Mouse (Mus musculus) CH12.LX (cell line): Measurements from ENCODE around the gene Atp2a3. TPM values are rescaled to one million over a fixed set of nuclear protein-coding genes. Genes with fewer than 3 reads are reported as not detected.

Experiments used
- DNase-seq: peaks from one replicate; pipeline ENCODE4 v3.0.0-alpha.2; 2013; ENCODE audit errors: extremely low read depth
- H3K27ac ChIP-seq: 2 replicates; pipeline ENCODE4 v1.5.1; 2012; ENCODE audit warnings: low read depth, mild to moderate bottlenecking, control low read depth, moderate library complexity; ENCODE audit not compliant: insufficient read depth
- H3K27me3 ChIP-seq: replicated peaks from 2 replicates; pipeline ENCODE3; 2012; ENCODE audit warnings: inconsistent platforms
- H3K36me3 ChIP-seq, 2 experiments: replicated peaks in 1 of 2; 2 replicates each; pipeline versions ENCODE3 to v1.6.1; 2012; ENCODE audit warnings: inconsistent platforms in 1 of 2, low read length in 1 of 2, mild to moderate bottlenecking in 1 of 2, mixed read lengths in 1 of 2, moderate library complexity in 1 of 2; ENCODE audit not compliant: control insufficient read depth in 1 of 2, insufficient read depth in 1 of 2
- H3K4me1 ChIP-seq, 2 experiments: 2 replicates each; pipeline ENCODE4 v1.6.1; 2012; ENCODE audit warnings: inconsistent platforms in 1 of 2, moderate library complexity in 1 of 2; ENCODE audit not compliant: insufficient read depth in 2 of 2, control insufficient read depth in 1 of 2
- H3K4me2 ChIP-seq: 2 replicates; pipeline ENCODE4 v1.6.1; 2012; ENCODE audit warnings: low read depth, mild to moderate bottlenecking, control low read depth; ENCODE audit not compliant: poor library complexity, insufficient read depth, severe bottlenecking
- H3K4me3 ChIP-seq, 3 experiments: fragments of 150-350 bp in 1 of 3; sonication (generic) in 1 of 3; replicated peaks in 1 of 3; 2 replicates each; pipeline versions ENCODE3 to v1.5.1; 2011 to 2012; ENCODE audit warnings: low read depth in 2 of 3, low read length in 2 of 3, mild to moderate bottlenecking in 2 of 3, moderate library complexity in 2 of 3, control low read depth in 1 of 3, improper control_type of control experiment in 1 of 3, inconsistent platforms in 1 of 3, mixed read lengths in 1 of 3; ENCODE audit not compliant: poor library complexity in 1 of 3
- H3K79me2 ChIP-seq: replicated peaks from 2 replicates; pipeline ENCODE4 v1.6.1; 2012; ENCODE audit warnings: mild to moderate bottlenecking, moderate library complexity; ENCODE audit not compliant: control insufficient read depth, poor library complexity, insufficient read depth, severe bottlenecking; ENCODE audit errors: extremely low read depth
- H3K9ac ChIP-seq: 2 replicates; pipeline ENCODE4 v1.6.1; 2012; ENCODE audit warnings: low read depth, mild to moderate bottlenecking, control low read depth, moderate library complexity; ENCODE audit not compliant: insufficient read depth
- H3K9me3 ChIP-seq: replicated peaks from 2 replicates; pipeline ENCODE3; 2012; ENCODE audit warnings: low read length, inconsistent platforms, mixed read lengths
- BHLHE40 ChIP-seq: IDR thresholded peaks from 2 replicates; pipeline ENCODE4 v1.6.1; 2011; ENCODE audit warnings: mild to moderate bottlenecking, low read depth, low read length, improper control_type of control experiment
- CHD1 ChIP-seq: IDR thresholded peaks from 2 replicates; pipeline ENCODE4 v1.6.1; 2012; ENCODE audit warnings: low read depth, low read length, improper control_type of control experiment, inconsistent platforms
- CHD2 ChIP-seq: IDR thresholded peaks from 2 replicates; pipeline ENCODE4 v1.6.1; 2011; ENCODE audit warnings: low read length, improper control_type of control experiment
- CTCF ChIP-seq, 2 experiments: IDR thresholded peaks in 1 of 2; conservative IDR thresholded peaks in 1 of 2; 2 replicates each; pipeline ENCODE4 v1.5.1; 2011 to 2012; ENCODE audit warnings: low read depth in 2 of 2, low read length in 2 of 2, improper control_type of control experiment in 1 of 2, inconsistent platforms in 1 of 2, mild to moderate bottlenecking in 1 of 2, moderate library complexity in 1 of 2
- E2F4 ChIP-seq: IDR thresholded peaks from 2 replicates; pipeline ENCODE4 v1.6.1; 2011; ENCODE audit warnings: low read depth, low read length, improper control_type of control experiment; ENCODE audit not compliant: insufficient replicate concordance
- ELF1 ChIP-seq: IDR thresholded peaks from 2 replicates; pipeline ENCODE4 v1.6.1; 2014; ENCODE audit warnings: low read depth, mild to moderate bottlenecking, inconsistent platforms, low read length, improper control_type of control experiment
- EP300 ChIP-seq: IDR thresholded peaks from 2 replicates; pipeline ENCODE4 v1.6.1; 2011; ENCODE audit warnings: low read length, improper control_type of control experiment
- ETS1 ChIP-seq: conservative IDR thresholded peaks from 2 replicates; pipeline ENCODE4 v1.6.1; 2012; ENCODE audit warnings: low read depth, mild to moderate bottlenecking, inconsistent platforms, low read length, improper control_type of control experiment, moderate library complexity
- GABPA ChIP-seq: IDR thresholded peaks from 2 replicates; pipeline ENCODE4 v1.6.1; 2012; ENCODE audit warnings: low read depth, low read length, improper control_type of control experiment, inconsistent platforms; ENCODE audit not compliant: insufficient replicate concordance
- IRF4 ChIP-seq: IDR thresholded peaks from 2 replicates; pipeline ENCODE4 v1.6.1; 2014; ENCODE audit warnings: low read depth, mild to moderate bottlenecking, inconsistent platforms, low read length, improper control_type of control experiment
- JUN ChIP-seq: IDR thresholded peaks from 2 replicates; pipeline ENCODE4 v1.6.1; 2011; ENCODE audit warnings: low read depth, mild to moderate bottlenecking, low read length, improper control_type of control experiment, moderate library complexity; ENCODE audit not compliant: insufficient read depth
- JUND ChIP-seq: conservative IDR thresholded peaks from 2 replicates; pipeline ENCODE4 v1.6.1; 2011; ENCODE audit warnings: low read depth, low read length, improper control_type of control experiment
- KAT2A ChIP-seq: IDR thresholded peaks from 2 replicates; pipeline ENCODE4 v1.6.1; 2012; ENCODE audit warnings: low read length, improper control_type of control experiment, inconsistent platforms; ENCODE audit not compliant: insufficient replicate concordance
- MAFK ChIP-seq: IDR thresholded peaks from 2 replicates; pipeline ENCODE4 v1.6.1; 2011; ENCODE audit warnings: low read length, improper control_type of control experiment; ENCODE audit not compliant: insufficient replicate concordance
- MAZ ChIP-seq: IDR thresholded peaks from 2 replicates; pipeline ENCODE4 v1.6.1; 2012; ENCODE audit warnings: low read depth, mild to moderate bottlenecking, inconsistent platforms, low read length, improper control_type of control experiment, moderate library complexity
- MEF2A ChIP-seq: IDR thresholded peaks from 2 replicates; pipeline ENCODE4 v1.6.1; 2014; ENCODE audit warnings: low read depth, mild to moderate bottlenecking, inconsistent platforms, low read length, improper control_type of control experiment, borderline replicate concordance
- MXI1 ChIP-seq: IDR thresholded peaks from 2 replicates; pipeline ENCODE4 v1.6.1; 2011; ENCODE audit warnings: mild to moderate bottlenecking, low read depth, low read length, improper control_type of control experiment
- MYC ChIP-seq: IDR thresholded peaks from 2 replicates; pipeline ENCODE4 v1.6.1; 2011; ENCODE audit warnings: low read depth, mild to moderate bottlenecking, improper control_type of control experiment, low read length
- NELFE ChIP-seq: IDR thresholded peaks from 2 replicates; pipeline ENCODE4 v1.6.1; 2011; ENCODE audit warnings: low read depth, low read length, improper control_type of control experiment
- NRF1 ChIP-seq: IDR thresholded peaks from 2 replicates; pipeline ENCODE4 v1.6.1; 2014; ENCODE audit warnings: low read depth, mild to moderate bottlenecking, inconsistent platforms, low read length, improper control_type of control experiment, moderate library complexity
- PAX5 ChIP-seq: IDR thresholded peaks from 2 replicates; pipeline ENCODE4 v1.6.1; 2012; ENCODE audit warnings: low read length, inconsistent platforms, mixed read lengths
- POLR2A ChIP-seq: IDR thresholded peaks from 2 replicates; pipeline ENCODE4 v1.6.1; 2011; ENCODE audit warnings: low read depth, mild to moderate bottlenecking, improper control_type of control experiment, low read length
- RAD21 ChIP-seq: IDR thresholded peaks from 2 replicates; pipeline ENCODE4 v1.6.1; 2011; ENCODE audit warnings: low read depth, mild to moderate bottlenecking, low read length, improper control_type of control experiment, moderate library complexity
- SIN3A ChIP-seq: IDR thresholded peaks from 2 replicates; pipeline ENCODE4 v1.6.1; 2012; ENCODE audit warnings: low read length, improper control_type of control experiment, inconsistent platforms
- SMC3 ChIP-seq: IDR thresholded peaks from 2 replicates; pipeline ENCODE4 v1.6.1; 2011; ENCODE audit warnings: low read depth, low read length, improper control_type of control experiment
- TBP ChIP-seq: conservative IDR thresholded peaks from 2 replicates; pipeline ENCODE4 v1.6.1; 2011; ENCODE audit warnings: low read depth, low read length, improper control_type of control experiment
- TCF12 ChIP-seq: IDR thresholded peaks from 2 replicates; pipeline ENCODE4 v1.6.1; 2014; ENCODE audit warnings: low read depth, mild to moderate bottlenecking, inconsistent platforms, low read length, improper control_type of control experiment
- UBTF ChIP-seq: IDR thresholded peaks from 2 replicates; pipeline ENCODE4 v1.6.1; 2012; ENCODE audit warnings: low read depth, mild to moderate bottlenecking, inconsistent platforms, low read length, improper control_type of control experiment, moderate library complexity
- USF1 ChIP-seq: IDR thresholded peaks from 2 replicates; pipeline ENCODE4 v1.6.1; 2014; ENCODE audit warnings: low read depth, mild to moderate bottlenecking, inconsistent platforms, low read length, improper control_type of control experiment
- USF2 ChIP-seq: conservative IDR thresholded peaks from 2 replicates; pipeline ENCODE4 v1.6.1; 2011; ENCODE audit warnings: low read depth, low read length, improper control_type of control experiment
- ZMIZ1 ChIP-seq: IDR thresholded peaks from 2 replicates; pipeline ENCODE4 v1.6.1; 2012; ENCODE audit warnings: low read depth, mild to moderate bottlenecking, inconsistent platforms, low read length, improper control_type of control experiment
- ZNF384 ChIP-seq: IDR thresholded peaks from 2 replicates; pipeline ENCODE4 v1.6.1; 2012; ENCODE audit warnings: low read depth, low read length, improper control_type of control experiment, inconsistent platforms
- dilution Hi-C: fragments of 300-500 bp; cut with MboI; formaldehyde crosslinking; loops from 2 replicates; pipeline ENCODE4 v1.14.3; 2020; ENCODE audit warnings: low sequenced_read_pairs; ENCODE audit not compliant: extremely low pct_unique_long_range_greater_than_20kb, extremely low pct_ligation_motif_present
- in situ Hi-C: fragments of 300-500 bp; cut with MboI; formaldehyde crosslinking; loops from 3 replicates; pipeline ENCODE4 v1.14.3; 2019; ENCODE audit warnings: low sequenced_read_pairs, low pct_ligation_motif_present, low pct_unique_long_range_greater_than_20kb, mixed read lengths
- polyA plus RNA-seq: library from polyadenylated mRNA; unstranded; fragments of >175 nt; gene quantifications from 2 replicates; pipeline ENCODE4 v1.2.1, GENCODE M21; 2012; ENCODE audit warnings: low read depth; ENCODE audit not compliant: insufficient read length
- total RNA-seq, 2 experiments: library from RNA; depleted of rRNA; stranded (reverse); fragments of 300-350 nt in 1 of 2; fragments of >200 nt in 1 of 2; gene quantifications; 2 replicates each; pipeline ENCODE4 v1.2.3; 2012 to 2014

Atp2a3 gene
- total and polyA plus RNA-seq, 3 experiments: 61.4 to 279 (median 218) TPM

DNA sequence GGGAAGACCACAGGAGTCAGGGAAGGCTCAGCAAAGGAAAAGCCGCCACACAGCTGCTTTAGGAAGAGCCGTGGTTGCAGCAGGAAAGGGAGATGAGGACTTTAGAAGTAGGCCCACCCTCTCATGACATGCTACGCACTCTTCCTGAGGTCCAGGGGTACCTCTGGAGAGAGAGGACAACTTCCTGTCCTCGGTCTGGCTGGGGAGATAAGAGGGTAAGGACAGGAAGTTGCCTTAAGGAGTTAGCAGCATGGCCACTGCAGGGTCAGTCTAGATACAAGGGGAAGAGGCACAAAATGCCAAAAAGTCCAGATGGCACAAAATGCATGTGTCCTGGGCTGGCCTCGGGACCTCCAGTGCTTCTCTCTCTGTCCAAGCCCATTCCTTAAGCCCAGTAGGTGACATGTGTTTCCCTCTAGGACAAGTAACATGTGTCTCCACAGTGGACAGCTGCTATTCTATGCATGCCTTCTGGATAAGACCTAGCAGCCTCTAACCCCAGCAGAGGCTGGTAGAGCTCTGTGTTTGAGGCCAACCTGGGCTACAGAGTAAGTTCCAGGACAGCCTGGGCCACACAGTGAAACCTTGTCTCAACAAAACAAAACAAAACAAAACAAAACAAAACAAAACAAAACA, 5.5 kb upstream of the Atp2a3 start:
- Histone ChIP-seq H3K9ac (no peak overlapping the region), H3K4me1 (peaks cover 53 to 98% of the 10 kb centered on the region in 2 experiments), H3K4me2 (no peak overlapping the region), H3K9me3 (peaks cover 4% of the 10 kb centered on the region), H3K4me3 (no peak overlapping the region), H3K27me3 (no peaks in the 10 kb centered on the region), H3K79me2 (no peaks in the 10 kb centered on the region), H3K27ac (peak overlapping the region; percentile 53; the same call in 1 of the 2 replicates), H3K36me3 (no peaks in the 10 kb centered on the region)
- no peak for DNase-seq
- in situ Hi-C loops: no loop called here
- dilution Hi-C loops: no loop called here
- no peak for TF ChIP-seq SIN3A
- 0 out of 2 replicates have a peak, but pooled peaks have one; percentile 8 for TF ChIP-seq NRF1
- TF ChIP-seq MAZ: no peak

GRCm38 (mm10) chr11:72957318-72957717, 3.7 kb upstream of the Atp2a3 start:
- dilution Hi-C loops: no loop called here
- no peak overlapping the region for H3K4me2 ChIP-seq
- H3K27me3 ChIP-seq: no peaks in the 10 kb centered on the region
- in situ Hi-C loops: no loop called here
- H3K79me2 ChIP-seq: peaks cover 6% of the 10 kb centered on the region; the same call in 1 of the 2 replicates
- DNase-seq: peak; percentile 72
- no peak overlapping the region for H3K4me3 ChIP-seq
- no peaks in the 10 kb centered on the region for H3K9me3 ChIP-seq
- peaks cover 48 to 85% of the 10 kb centered on the region in 2 experiments for H3K4me1 ChIP-seq
- H3K36me3 ChIP-seq: no peaks in the 10 kb centered on the region
- 0 out of 2 replicates have a peak overlapping the region, but pooled peaks have one; percentile 3 for H3K27ac ChIP-seq
- no peak overlapping the region for H3K9ac ChIP-seq
- TF ChIP-seq USF2 (peak; percentile 76), JUND (peak; percentile 67), NELFE (no peak), GABPA (no peak), BHLHE40 (peak; percentile 56; the same call in 1 of the 2 replicates), MEF2A (peak; percentile 55; the same call in 1 of the 2 replicates), E2F4 (no peak), ETS1 (peak; percentile 54), POLR2A (peak; percentile 38), IRF4 (0 out of 2 replicates have a peak, but pooled peaks have one; percentile 42), TBP (no peak), RAD21 (no peak), EP300 (no peak; the same call in 1 of the 2 replicates), CHD2 (no peak), KAT2A (no peak), CTCF (conservative IDR thresholded peaks at IDR 0.05 in 1 of 2, IDR thresholded peaks at IDR 0.05 in 1 of 2; ENCODE audit: low read depth in 2 of 2, low read length in 2 of 2) (no peak), MAFK (no peak), ELF1 (0 out of 2 replicates have a peak, but pooled peaks have one; percentile 37), USF1 (peak; percentile 85), ZMIZ1 (no peak), ZNF384 (no peak), SMC3 (no peak), CHD1 (no peak), MYC (peak; percentile 68; the same call in 1 of the 2 replicates), MAZ (0 out of 2 replicates have a peak, but pooled peaks have one; percentile 13), TCF12 (peak; percentile 48; the same call in 1 of the 2 replicates), SIN3A (peak; percentile 20; the same call in 1 of the 2 replicates), UBTF (no peak), JUN (peak; percentile 66), MXI1 (peak; percentile 71; the same call in 1 of the 2 replicates), PAX5 (no peak)
